Mouse (Mus musculus): ENCODE data around the gene Olfml2b. TPM values are rescaled to one million over a fixed set of nuclear protein-coding genes. Genes with fewer than 3 reads are reported as not detected.

The Olfml2b gene
- polyA plus RNA-seq, 1 experiment from 2014 or later, result 19.5 TPM

DNA sequence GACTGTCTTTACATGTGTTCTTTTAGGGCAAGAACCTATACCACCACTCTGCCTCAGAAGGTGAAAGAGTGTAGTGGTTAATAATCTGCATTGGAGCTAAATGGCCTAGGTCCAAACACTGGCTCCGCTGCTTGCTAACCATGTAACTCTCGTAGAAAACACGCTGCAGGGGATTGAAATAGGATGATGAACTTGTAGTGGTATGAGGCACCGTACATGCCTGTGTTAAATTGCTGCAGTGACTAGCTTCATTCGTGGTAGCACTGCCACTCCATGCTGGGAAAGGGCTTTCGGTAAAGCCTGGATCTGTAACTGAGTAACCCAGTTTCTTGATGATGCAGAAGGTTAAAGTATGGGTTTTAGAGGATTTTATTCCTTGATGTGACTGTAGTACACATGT lies 59.8 kb downstream of the Olfml2b start:
- no peaks in the 10 kb centered on the region for H3K4me1 ChIP-seq (replicated peaks; ENCODE audit: control insufficient read depth, insufficient read depth, low read length)
- TF ChIP-seq CTCF (IDR thresholded peaks at IDR 0.05; ENCODE audit: low read depth), result no peak
- no peak overlapping the region for H3K27ac ChIP-seq (ENCODE audit: low read depth, low read length)
- no peaks in the 10 kb centered on the region for H3K27me3 ChIP-seq (replicated peaks; ENCODE audit: control insufficient read depth, insufficient read depth, low read length)
- H3K36me3 ChIP-seq (ENCODE audit: control insufficient read depth, insufficient read depth), result peaks cover 9% of the 10 kb centered on the region; the same call in 1 of the 2 replicates
- no peak overlapping the region for H3K4me2 ChIP-seq (replicated peaks; ENCODE audit: low read depth)
- H3K9me3 ChIP-seq (ENCODE audit: control insufficient read depth), result no peaks in the 10 kb centered on the region
- 91% methylated on average over 6 of the region's 6 CpGs for WGBS
- no peak overlapping the region for H3K4me3 ChIP-seq (ENCODE audit: low read depth, low read length)
- no peak for ATAC-seq
- H3K9ac ChIP-seq (ENCODE audit: low read depth, low read length), result no peak overlapping the region

DNA sequence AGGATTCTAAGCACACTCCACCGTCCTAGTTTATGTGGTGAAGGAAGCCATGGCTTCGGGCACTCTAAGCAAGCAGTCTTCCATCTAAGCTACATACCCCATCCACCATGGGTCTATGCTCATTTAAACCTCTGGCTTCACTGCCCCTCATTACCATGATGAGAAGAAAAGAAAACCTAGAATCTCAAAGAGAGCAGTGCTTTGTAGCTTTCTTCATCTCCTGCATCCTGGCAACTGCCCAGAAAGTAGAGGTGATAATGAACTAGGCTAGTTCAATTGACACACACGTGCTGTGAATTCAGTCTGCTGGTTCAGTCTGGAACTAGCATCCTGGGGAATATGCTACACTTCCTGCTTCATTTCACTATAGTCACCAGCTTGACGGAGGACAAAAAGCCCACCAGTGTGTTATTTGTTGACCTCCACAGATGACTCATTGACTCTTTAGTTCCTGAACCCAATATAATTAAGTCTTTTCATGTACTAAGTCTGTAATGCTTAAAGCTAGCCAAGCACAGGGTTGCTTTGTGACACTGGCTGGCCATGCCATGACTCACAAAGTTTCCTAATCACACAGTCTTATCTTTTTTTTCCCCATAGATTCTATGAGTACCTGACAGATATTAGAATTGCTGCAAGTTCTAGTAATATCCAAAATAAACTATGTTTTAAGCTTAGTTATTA lies 60.7 kb downstream of the Olfml2b start:
- 73% methylated on average over 4 of the region's 4 CpGs for WGBS
- no peak for TF ChIP-seq CTCF (IDR thresholded peaks at IDR 0.05; ENCODE audit: low read depth)
- Histone ChIP-seq H3K9me3 (ENCODE audit: control insufficient read depth) (no peaks in the 10 kb centered on the region), H3K9ac (ENCODE audit: low read depth, low read length) (no peak overlapping the region), H3K36me3 (ENCODE audit: control insufficient read depth, insufficient read depth) (peaks cover 9% of the 10 kb centered on the region; the same call in 1 of the 2 replicates), H3K27me3 (replicated peaks; ENCODE audit: control insufficient read depth, insufficient read depth, low read length) (no peaks in the 10 kb centered on the region), H3K27ac (ENCODE audit: low read depth, low read length) (no peak overlapping the region), H3K4me1 (replicated peaks; ENCODE audit: control insufficient read depth, insufficient read depth, low read length) (no peaks in the 10 kb centered on the region), H3K4me2 (replicated peaks; ENCODE audit: low read depth) (no peak overlapping the region), H3K4me3 (ENCODE audit: low read depth, low read length) (no peak overlapping the region)
- ATAC-seq, result no peak

DNA sequence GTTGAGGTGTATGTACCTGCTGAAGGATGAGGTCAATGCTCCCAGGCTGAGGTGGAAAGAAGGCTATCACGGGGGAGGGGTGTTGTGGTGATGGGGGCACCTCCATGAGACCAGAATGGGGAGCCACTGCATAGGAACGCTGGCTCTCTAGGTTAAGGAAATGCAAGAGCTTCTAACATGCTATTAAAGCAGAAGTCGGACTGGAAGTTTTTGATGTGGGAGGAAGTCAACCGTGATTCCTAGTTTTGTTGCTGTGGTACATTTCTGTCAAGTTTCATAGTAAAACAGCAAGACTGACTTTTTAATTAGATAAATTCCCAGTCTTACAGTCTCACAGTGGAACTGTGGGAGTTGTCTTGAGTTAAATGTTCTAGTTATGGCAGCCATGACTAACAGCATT lies 61.7 kb downstream of the Olfml2b start:
- peaks cover 9% of the 10 kb centered on the region; the same call in 1 of the 2 replicates for H3K36me3 ChIP-seq (ENCODE audit: control insufficient read depth, insufficient read depth)
- no peak overlapping the region for H3K9ac ChIP-seq (ENCODE audit: low read depth, low read length)
- 93% methylated on average over 4 of the region's 4 CpGs for WGBS
- H3K4me2 ChIP-seq (replicated peaks; ENCODE audit: low read depth), result no peak overlapping the region
- H3K9me3 ChIP-seq (ENCODE audit: control insufficient read depth), result no peaks in the 10 kb centered on the region
- H3K27ac ChIP-seq (ENCODE audit: low read depth, low read length), result no peak overlapping the region
- TF ChIP-seq CTCF (IDR thresholded peaks at IDR 0.05; ENCODE audit: low read depth), result no peak
- no peaks in the 10 kb centered on the region for H3K4me1 ChIP-seq (replicated peaks; ENCODE audit: control insufficient read depth, insufficient read depth, low read length)
- ATAC-seq, result no peak
- H3K27me3 ChIP-seq (replicated peaks; ENCODE audit: control insufficient read depth, insufficient read depth, low read length), result no peaks in the 10 kb centered on the region
- H3K4me3 ChIP-seq (ENCODE audit: low read depth, low read length), result no peak overlapping the region

DNA sequence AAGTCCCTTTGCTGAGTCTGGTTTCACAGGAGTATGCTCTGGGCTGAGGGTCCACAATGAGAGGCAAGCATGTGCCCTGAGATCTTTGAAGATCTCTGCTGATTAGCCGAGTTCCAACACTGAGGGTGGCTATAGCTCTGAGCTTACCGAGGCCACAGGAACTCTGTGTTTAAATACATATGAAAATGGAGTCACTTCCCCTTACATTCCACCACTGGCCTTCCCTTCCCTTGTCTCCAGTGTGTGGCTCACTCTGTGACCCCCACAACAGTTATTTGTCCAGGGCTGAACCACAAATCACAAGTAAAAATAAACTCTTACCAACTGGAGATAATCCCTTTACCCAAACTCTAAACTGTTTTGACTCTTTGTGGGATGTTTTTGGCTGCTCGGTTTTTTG lies 64.7 kb downstream of the Olfml2b start:
- no peaks in the 10 kb centered on the region for H3K27me3 ChIP-seq (replicated peaks; ENCODE audit: control insufficient read depth, insufficient read depth, low read length)
- H3K36me3 ChIP-seq (ENCODE audit: control insufficient read depth, insufficient read depth), result peaks cover 9% of the 10 kb centered on the region; the same call in 1 of the 2 replicates
- H3K4me1 ChIP-seq (replicated peaks; ENCODE audit: control insufficient read depth, insufficient read depth, low read length), result no peaks in the 10 kb centered on the region
- H3K4me2 ChIP-seq (replicated peaks; ENCODE audit: low read depth), result no peak overlapping the region
- ATAC-seq, result no peak
- H3K27ac ChIP-seq (ENCODE audit: low read depth, low read length), result no peak overlapping the region
- no peak overlapping the region for H3K4me3 ChIP-seq (ENCODE audit: low read depth, low read length)
- H3K9me3 ChIP-seq (ENCODE audit: control insufficient read depth), result no peaks in the 10 kb centered on the region
- TF ChIP-seq CTCF (IDR thresholded peaks at IDR 0.05; ENCODE audit: low read depth), result no peak
- WGBS, result 74% methylated on average over 3 of the region's 3 CpGs
- no peak overlapping the region for H3K9ac ChIP-seq (ENCODE audit: low read depth, low read length)

DNA sequence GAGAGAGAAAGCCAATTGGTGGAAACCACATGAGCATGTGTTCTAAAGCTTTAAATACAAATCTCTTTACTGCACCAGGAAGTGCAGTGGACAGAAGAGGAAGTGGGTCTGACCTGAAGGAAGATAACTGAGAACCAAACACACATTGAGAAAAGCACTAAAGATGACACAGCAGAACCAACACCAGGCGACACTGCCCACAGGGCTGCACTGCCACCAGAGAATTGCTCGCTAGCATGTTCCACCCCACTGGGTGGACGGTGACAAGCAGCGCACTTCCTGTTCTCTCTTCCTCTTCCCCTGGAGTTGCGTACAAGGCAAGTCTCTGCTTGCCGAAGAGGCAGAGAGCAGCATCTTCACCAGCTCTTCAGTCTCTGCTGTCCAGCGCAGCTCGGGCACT lies 65.1 kb downstream of the Olfml2b start:
- no peak for ATAC-seq
- no peak for TF ChIP-seq CTCF (IDR thresholded peaks at IDR 0.05; ENCODE audit: low read depth)
- Histone ChIP-seq H3K4me2 (replicated peaks; ENCODE audit: low read depth) (no peak overlapping the region), H3K9me3 (ENCODE audit: control insufficient read depth) (no peaks in the 10 kb centered on the region), H3K4me3 (ENCODE audit: low read depth, low read length) (no peak overlapping the region), H3K27ac (ENCODE audit: low read depth, low read length) (no peak overlapping the region), H3K36me3 (ENCODE audit: control insufficient read depth, insufficient read depth) (peaks cover 9% of the 10 kb centered on the region; the same call in 1 of the 2 replicates), H3K27me3 (replicated peaks; ENCODE audit: control insufficient read depth, insufficient read depth, low read length) (no peaks in the 10 kb centered on the region), H3K9ac (ENCODE audit: low read depth, low read length) (no peak overlapping the region), H3K4me1 (replicated peaks; ENCODE audit: control insufficient read depth, insufficient read depth, low read length) (no peaks in the 10 kb centered on the region)
- WGBS, result 86% methylated on average over 8 of the region's 8 CpGs

DNA sequence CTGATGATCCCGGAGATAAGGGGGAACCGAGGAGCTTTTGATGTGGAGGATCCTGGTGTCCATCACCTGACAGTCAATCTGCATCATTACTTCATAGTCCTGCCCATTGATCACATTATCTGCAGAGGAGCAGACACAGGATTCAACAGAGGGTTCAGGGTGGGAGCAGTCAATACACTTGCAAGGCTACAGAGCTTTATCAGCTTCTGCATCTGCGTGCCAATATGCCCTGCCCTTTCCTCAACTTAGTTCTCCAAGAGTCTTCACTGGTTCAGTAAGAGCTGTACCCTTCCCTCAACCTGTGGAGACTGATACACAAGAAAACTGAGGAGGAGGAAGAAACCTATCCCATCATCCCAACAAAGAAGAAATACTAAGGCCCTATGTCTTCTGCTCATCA lies 65.6 kb downstream of the Olfml2b start:
- Histone ChIP-seq H3K4me1 (replicated peaks; ENCODE audit: control insufficient read depth, insufficient read depth, low read length) (no peaks in the 10 kb centered on the region), H3K9me3 (ENCODE audit: control insufficient read depth) (no peaks in the 10 kb centered on the region), H3K4me2 (replicated peaks; ENCODE audit: low read depth) (no peak overlapping the region), H3K27me3 (replicated peaks; ENCODE audit: control insufficient read depth, insufficient read depth, low read length) (no peaks in the 10 kb centered on the region), H3K4me3 (ENCODE audit: low read depth, low read length) (no peak overlapping the region), H3K9ac (ENCODE audit: low read depth, low read length) (no peak overlapping the region), H3K36me3 (ENCODE audit: control insufficient read depth, insufficient read depth) (peaks cover 9% of the 10 kb centered on the region; the same call in 1 of the 2 replicates), H3K27ac (ENCODE audit: low read depth, low read length) (no peak overlapping the region)
- 86% methylated on average over 3 of the region's 3 CpGs for WGBS
- TF ChIP-seq CTCF (IDR thresholded peaks at IDR 0.05; ENCODE audit: low read depth), result no peak
- no peak for ATAC-seq
